Mouse (Mus musculus) cerebellum, adult 8-10 months (tissue): ENCODE data around the gene Ocln.
"Not testable (repeated sequence)": the region's sequence is repeated elsewhere in the genome, so short reads cannot be mapped to it uniquely, and the experiment has no call there.

Experiments
- DNase-seq: peaks from one replicate; pipeline ENCODE4 v3.0.0; 2022

The Ocln gene

GRCm38 (mm10) chr13:100491623-100492022 lies 60.9 kb downstream of the Ocln start:
- no peak for DNase-seq

- no peak for DNase-seq
Observed at GRCm38 (mm10) chr13:100490424-100490823, 62.1 kb downstream of the Ocln start.

- DNase-seq: no peak
Observed at GRCm38 (mm10) chr13:100483610-100484009, 68.9 kb downstream of the Ocln start.

- no peak for DNase-seq
Observed at GRCm38 (mm10) chr13:100463527-100464222, 88.8 kb downstream of the Ocln start.

GRCm38 (mm10) chr13:100461336-100461735 lies 91.2 kb downstream of the Ocln start:
- no peak for DNase-seq

GRCm38 (mm10) chr13:100452415-100453127 lies 99.9 kb downstream of the Ocln start, which contains the start of gene Naip1:
Naip1 (minus strand) TSS chr13:100452869.
- DNase-seq: not testable (repeated sequence)

GRCm38 (mm10) chr13:100449495-100449894 lies 103.0 kb downstream of the Ocln start:
- no peak for DNase-seq
